Mouse (Mus musculus) lung, adult 2 months (tissue): ENCODE results near the gene Arhgef19. TPM values are rescaled to one million over a fixed set of nuclear protein-coding genes. Genes with fewer than 3 reads are reported as not detected.

ENCODE experiments used
- DNase-seq: peaks from one replicate; pipeline ENCODE4 v3.0.0; 2022
- H3K4me1 ChIP-seq: fragments of 200-500 bp; 2 replicates; pipeline ENCODE4 v1.6.1; 2011; ENCODE audit warnings: low read length; ENCODE audit not compliant: control insufficient read depth, insufficient read depth
- H3K4me3 ChIP-seq: fragments of 200-500 bp; replicated peaks from 2 replicates; pipeline ENCODE3; 2011; ENCODE audit warnings: low read depth, mild to moderate bottlenecking, control low read depth, low read length; ENCODE audit errors: extremely low read depth
- CTCF ChIP-seq: fragments of 200-500 bp; IDR thresholded peaks from 2 replicates; pipeline ENCODE4 v1.5.1; 2011; ENCODE audit warnings: mild to moderate bottlenecking, low read length, control low read depth; ENCODE audit not compliant: insufficient read depth
- POLR2A ChIP-seq: fragments of 200-500 bp; IDR thresholded peaks from 2 replicates; pipeline ENCODE4 v1.6.1; 2011; ENCODE audit warnings: low read depth, mild to moderate bottlenecking, control low read depth, low read length, borderline replicate concordance; ENCODE audit errors: extremely low read depth
- WGBS: fragments of 180-500 bp; shearing (Covaris S2); methylation state at CpG from one replicate; pipeline ENCODE4 v1.1.7; 2018; 5-methylcytosine and 5-hydroxymethylcytosine counted together
- polyA plus RNA-seq: library from polyadenylated mRNA; depleted of rRNA; stranded (reverse); fragments of >200 nt; gene quantifications from 2 replicates; pipeline ENCODE4 v1.2.3, GENCODE M21; 2012

The Arhgef19 gene
- polyA plus RNA-seq, 1 experiment = 15.3 TPM

GRCm38 (mm10) chr4:141210524-141211219 is 28.6 kb upstream of the Arhgef19 start:
- WGBS = 59% methylated on average over 14 of the region's 14 CpGs
- peaks cover 7% of the 10 kb centered on the region; the same call in 1 of the 2 replicates for H3K4me1 ChIP-seq
- H3K4me3 ChIP-seq = peak overlapping the region; percentile 58
- no peak for DNase-seq
- TF ChIP-seq POLR2A (no peak), CTCF (no peak)

GRCm38 (mm10) chr4:141211646-141212045 is 27.7 kb upstream of the Arhgef19 start:
- no peak overlapping the region for H3K4me3 ChIP-seq
- no peak for TF ChIP-seq CTCF
- TF ChIP-seq POLR2A = no peak
- 95% methylated on average over 4 of the region's 4 CpGs for WGBS

GRCm38 (mm10) chr4:141212892-141213291 is 26.4 kb upstream of the Arhgef19 start:
- Histone ChIP-seq H3K4me3 (no peak overlapping the region), H3K4me1 (peaks cover 7% of the 10 kb centered on the region; the same call in 1 of the 2 replicates)
- TF ChIP-seq CTCF (no peak), POLR2A (no peak)
- 78% methylated on average over 9 of the region's 9 CpGs for WGBS
- no peak for DNase-seq

More at GRCm38 (mm10) chr4:141211646-141212045, 27.7 kb upstream of the Arhgef19 start:
- no peak for DNase-seq
- peaks cover 7% of the 10 kb centered on the region; the same call in 1 of the 2 replicates for H3K4me1 ChIP-seq

GRCm38 (mm10) chr4:141213342-141213741 is 26.0 kb upstream of the Arhgef19 start:
- Histone ChIP-seq H3K4me3 (no peak overlapping the region), H3K4me1 (peaks cover 7% of the 10 kb centered on the region; the same call in 1 of the 2 replicates)
- 42% methylated on average over 2 of the region's 2 CpGs for WGBS
- TF ChIP-seq POLR2A = no peak
- TF ChIP-seq CTCF = no peak
- DNase-seq = no peak

- peak; percentile 93 for DNase-seq
- Histone ChIP-seq H3K4me1 (peaks cover 7% of the 10 kb centered on the region; the same call in 1 of the 2 replicates), H3K4me3 (peak within 1 kb of the TSS; percentile 59)
- under 1% methylated on average over 24 of the region's 24 CpGs for WGBS
- TF ChIP-seq CTCF = no peak
- peak; percentile 32; the same call in 1 of the 2 replicates for TF ChIP-seq POLR2A
These were observed 25.4 kb upstream of the Arhgef19 start, which contains the start of gene Rsg1 for GRCm38 (mm10) chr4:141213770-141214336. Rsg1 (plus strand) TSS chr4:141213956.

- WGBS = 2% methylated on average over 16 of the region's 16 CpGs
- H3K4me1 ChIP-seq = peaks cover 7% of the 10 kb centered on the region; the same call in 1 of the 2 replicates
- DNase-seq = no peak
- TF ChIP-seq POLR2A (no peak), CTCF (peak; percentile 72)
- H3K4me3 ChIP-seq = peak overlapping the region; percentile 59
These were observed 24.9 kb upstream of the Arhgef19 start for GRCm38 (mm10) chr4:141214337-141214851.

- TF ChIP-seq POLR2A (no peak), CTCF (no peak)
- DNase-seq = no peak
- H3K4me1 ChIP-seq = no peaks in the 10 kb centered on the region
- H3K4me3 ChIP-seq = no peak overlapping the region
- 90% methylated on average over 20 of the region's 20 CpGs for WGBS
These were observed 19.6 kb upstream of the Arhgef19 start for GRCm38 (mm10) chr4:141219583-141220213.

- DNase-seq = no peak
- no peak for TF ChIP-seq CTCF
- no peak for TF ChIP-seq POLR2A
- WGBS = 81% methylated on average over 2 of the region's 2 CpGs
- Histone ChIP-seq H3K4me3 (no peak overlapping the region), H3K4me1 (no peaks in the 10 kb centered on the region)
These were observed 17.5 kb upstream of the Arhgef19 start for GRCm38 (mm10) chr4:141221848-141222247.

GRCm38 (mm10) chr4:141222752-141223151 is 16.5 kb upstream of the Arhgef19 start:
- WGBS = 94% methylated on average over 5 of the region's 5 CpGs
- Histone ChIP-seq H3K4me1 (no peaks in the 10 kb centered on the region), H3K4me3 (no peak overlapping the region)
- TF ChIP-seq CTCF = no peak
- DNase-seq = no peak

- DNase-seq = no peak
- Histone ChIP-seq H3K4me1 (no peaks in the 10 kb centered on the region), H3K4me3 (no peak overlapping the region)
- TF ChIP-seq POLR2A = no peak
- no peak for TF ChIP-seq CTCF
- 72% methylated on average over 7 of the region's 7 CpGs for WGBS
These were observed 10.6 kb upstream of the Arhgef19 start for GRCm38 (mm10) chr4:141228687-141229086.
